ENCODE assay signal across 9 mouse cellular contexts in the genomic region with DNA sequence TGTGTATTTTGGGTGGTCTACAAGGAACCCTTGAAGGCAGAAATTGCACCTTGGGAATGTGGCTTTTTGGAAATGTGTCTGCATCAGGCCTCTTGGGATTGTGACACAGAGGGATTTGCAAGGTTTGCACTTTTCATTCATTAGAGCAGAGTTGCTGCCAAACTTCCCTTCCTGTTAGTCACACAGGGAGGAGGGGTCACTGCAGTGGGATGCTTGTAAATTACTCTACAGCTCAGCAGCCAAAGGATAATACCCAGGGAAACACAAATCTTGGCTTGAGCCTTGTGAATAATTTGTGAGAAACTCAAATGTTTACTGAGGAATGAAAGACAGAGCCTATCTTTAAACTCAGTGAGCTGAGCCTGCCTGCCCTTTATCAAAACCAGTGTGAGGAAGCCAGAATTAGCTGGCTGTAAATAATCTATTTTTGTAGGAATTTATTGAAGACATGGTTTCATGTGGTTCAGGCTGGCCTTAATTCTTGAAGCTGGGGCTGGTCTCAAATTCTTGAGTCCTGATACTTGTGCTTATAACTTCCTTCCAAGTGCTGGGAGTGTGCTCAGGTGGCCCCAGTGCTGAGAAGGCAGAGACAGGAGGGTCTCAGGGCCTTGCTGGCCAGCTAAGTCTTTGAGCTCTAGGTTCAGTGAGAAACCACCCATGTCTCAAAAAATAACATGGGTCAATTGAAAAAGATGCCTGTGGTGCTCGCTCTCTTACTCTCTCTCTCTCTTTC. TPM values are rescaled to one million over a fixed set of nuclear protein-coding genes. Genes with fewer than 3 reads are reported as not detected.
DNase-seq lines count a peak whose midpoint lies in the region; ATAC-seq and TF ChIP-seq lines count a peak whose summit lies in the region.
"Had no signal": no experiment of that assay in that cellular context is flagged by ENCODE, and none has a peak within 500 bp of the region (broad histone marks: within the 10 kb centered on the region; RNA-seq: fewer than 3 reads in every experiment).

No protein-coding gene starts in this region.

- no peaks in the 10 kb centered on the region for H3K9me3 ChIP-seq in kidney, embryonic 16.5 days (ENCODE audit: low read length)
- H3K9me3 ChIP-seq in midbrain, postnatal 0 days (ENCODE audit: low read length): no peaks in the 10 kb centered on the region
- H3K9me3 ChIP-seq: megakaryocyte, embryonic 14.5 days had no signal

- no peaks in the 10 kb centered on the region for H3K36me3 ChIP-seq in kidney, embryonic 16.5 days (ENCODE audit: insufficient read depth, low read length)
- no peaks in the 10 kb centered on the region for H3K36me3 ChIP-seq in midbrain, postnatal 0 days (ENCODE audit: insufficient read depth, low read length)

- peak; percentile 84 for ATAC-seq in kidney, embryonic 16.5 days (ENCODE audit: low FRiP score, low TSS enrichment)
- ATAC-seq in midbrain, postnatal 0 days (ENCODE audit: low FRiP score): no peak; the same call in 1 of the 2 replicates

- H3K4me1 ChIP-seq in kidney, embryonic 16.5 days (ENCODE audit: insufficient read depth, low read length): peaks cover 11% of the 10 kb centered on the region
- no peaks in the 10 kb centered on the region for H3K4me1 ChIP-seq in midbrain, postnatal 0 days (ENCODE audit: insufficient read depth, low read length)

- 82% methylated on average over 1 of the region's 1 CpGs for WGBS in kidney, embryonic 16.5 days
- WGBS in midbrain, postnatal 0 days: 100% methylated on average over 1 of the region's 1 CpGs

- no peak overlapping the region for H3K9ac ChIP-seq in kidney, embryonic 16.5 days (replicated peaks; ENCODE audit: low read length)
- no peak overlapping the region for H3K9ac ChIP-seq in midbrain, postnatal 0 days (replicated peaks; ENCODE audit: low read length, poor library complexity, severe bottlenecking)

- no peak for TF ChIP-seq CTCF in midbrain, postnatal 0 days (IDR thresholded peaks at IDR 0.05)

- H3K27ac ChIP-seq in kidney, embryonic 16.5 days (ENCODE audit: low read length): peak overlapping the region; percentile 46
- peak overlapping the region; percentile 48; the same call in 1 of the 2 replicates for H3K27ac ChIP-seq in midbrain, postnatal 0 days (ENCODE audit: low read depth, low read length)

- no peak overlapping the region for H3K4me3 ChIP-seq in kidney, embryonic 16.5 days (ENCODE audit: low read length)
- H3K4me3 ChIP-seq in midbrain, postnatal 0 days (ENCODE audit: low read depth, low read length): no peak overlapping the region
- H3K4me3 ChIP-seq: megakaryocyte, embryonic 14.5 days had no signal

- no peaks in the 10 kb centered on the region for H3K27me3 ChIP-seq in kidney, embryonic 16.5 days (ENCODE audit: insufficient read depth, low read length)
- H3K27me3 ChIP-seq in midbrain, postnatal 0 days (ENCODE audit: insufficient read depth, low read length): no peaks in the 10 kb centered on the region

- H3K4me2 ChIP-seq in kidney, embryonic 16.5 days (replicated peaks; ENCODE audit: low read depth, low read length): no peak overlapping the region
- H3K4me2 ChIP-seq in midbrain, postnatal 0 days (ENCODE audit: low read depth, low read length, poor library complexity, severe bottlenecking): no peak overlapping the region

- peak; percentile 28 for DNase-seq in gastrocnemius, adult 18-20 months (ENCODE audit: low spot score)
- DNase-seq in gastrocnemius, postnatal 4 days (ENCODE audit: low spot score in 2 of 2): no peak
- peak; percentile 94 for DNase-seq in Muller cell, postnatal 12 days (ENCODE audit: inconsistent ontology term)
- peak; percentile 95 for DNase-seq in heart, adult 11 months
- peak; percentile 81 for DNase-seq in midbrain, postnatal 0 days (ENCODE audit: low spot score)
- no peak for DNase-seq in layer of hippocampus, adult 11-12 months (ENCODE audit: low spot score)
- no peak for DNase-seq in testis, postnatal 14 days (ENCODE audit: low spot score)

RNA-seq across cellular contexts. Expression of a gene that starts 32.9 kb away (rescaled TPM):
- total RNA-seq in gastrocnemius, adult 18-20 months (2021): 10 to 100 TPM; 10.6 to 11.9 TPM
- total RNA-seq in gastrocnemius, postnatal 4 days (2021): 10 to 100 TPM; 32.3 to 36.0 TPM
- 14.7 and 15.6 TPM in 2 replicates for polyA plus RNA-seq in kidney, embryonic 16.5 days (2015; fragmentation: Nextera tagmentation; extraction: Ambion mirVana)
- total RNA-seq in midbrain, postnatal 0 days (2014; rRNA removed): 18.3 and 20.5 TPM in 2 replicates
- polyA plus RNA-seq in midbrain, postnatal 0 days (2015; fragmentation: Nextera tagmentation; extraction: Ambion mirVana): 8.7 TPM in 2 replicates

Comparison
In these comparisons a context has a peak if more than half of its experiments do, and no peak if none do; other contexts are left out.
1. DNase-seq: peak in gastrocnemius, adult 18-20 months (single experiment), Muller cell, postnatal 12 days (single experiment), heart, adult 11 months (single experiment) and midbrain, postnatal 0 days (single experiment); none in gastrocnemius, postnatal 4 days (0 of 2), layer of hippocampus, adult 11-12 months (single experiment) and testis, postnatal 14 days (single experiment).